Mouse (Mus musculus) neural tube, embryonic 12.5 days (tissue): ENCODE results near the gene Cfd. TPM values are rescaled to one million over a fixed set of nuclear protein-coding genes. Genes with fewer than 3 reads are reported as not detected.

Source experiments
- ATAC-seq: fragments of 200-750 bp; cut with Nextera tagmentation; 2 replicates; pipeline ENCODE4 v1.8.0; 2017; ENCODE audit warnings: low read depth, mild to moderate bottlenecking, moderate TSS enrichment, moderate library complexity; ENCODE audit not compliant: low FRiP score
- H3K27ac ChIP-seq: fragments of 300-500 bp; sonication (generic); 2 replicates; pipeline ENCODE4 v1.5.1; 2016
- H3K27me3 ChIP-seq: fragments of 300-500 bp; sonication (generic); replicated peaks from 2 replicates; pipeline ENCODE4 v1.6.1; 2016; ENCODE audit warnings: mild to moderate bottlenecking
- H3K36me3 ChIP-seq: fragments of 300-500 bp; sonication (generic); 2 replicates; pipeline ENCODE4 v1.6.1; 2016; ENCODE audit warnings: mild to moderate bottlenecking
- H3K4me1 ChIP-seq: fragments of 300-500 bp; sonication (generic); 2 replicates; pipeline ENCODE4 v1.6.1; 2016
- H3K4me2 ChIP-seq: fragments of 300-500 bp; sonication (generic); replicated peaks from 2 replicates; pipeline ENCODE4 v1.6.1; 2016; ENCODE audit warnings: mild to moderate bottlenecking
- H3K4me3 ChIP-seq: fragments of 300-500 bp; sonication (generic); 2 replicates; pipeline ENCODE4 v1.5.1; 2016
- H3K9ac ChIP-seq: fragments of 300-500 bp; sonication (generic); 2 replicates; pipeline ENCODE4 v1.6.1; 2016; ENCODE audit warnings: mild to moderate bottlenecking
- H3K9me3 ChIP-seq: fragments of 300-500 bp; sonication (generic); 2 replicates; pipeline ENCODE4 v1.6.1; 2016; ENCODE audit warnings: mild to moderate bottlenecking
- WGBS: fragments of 180-500 bp; shearing (Covaris S2); methylation state at CpG from one replicate; pipeline ENCODE4 v1.1.7; 2016; 5-methylcytosine and 5-hydroxymethylcytosine counted together
- polyA plus RNA-seq: library from polyadenylated mRNA; unstranded; fragments of >200 nt; fragmentation: Nextera tagmentation; extraction: Ambion mirVana; gene quantifications from 2 replicates; pipeline ENCODE4 v1.2.1, GENCODE M21; 2016

Gene Cfd
- not detected in 2 replicates for polyA plus RNA-seq

DNA sequence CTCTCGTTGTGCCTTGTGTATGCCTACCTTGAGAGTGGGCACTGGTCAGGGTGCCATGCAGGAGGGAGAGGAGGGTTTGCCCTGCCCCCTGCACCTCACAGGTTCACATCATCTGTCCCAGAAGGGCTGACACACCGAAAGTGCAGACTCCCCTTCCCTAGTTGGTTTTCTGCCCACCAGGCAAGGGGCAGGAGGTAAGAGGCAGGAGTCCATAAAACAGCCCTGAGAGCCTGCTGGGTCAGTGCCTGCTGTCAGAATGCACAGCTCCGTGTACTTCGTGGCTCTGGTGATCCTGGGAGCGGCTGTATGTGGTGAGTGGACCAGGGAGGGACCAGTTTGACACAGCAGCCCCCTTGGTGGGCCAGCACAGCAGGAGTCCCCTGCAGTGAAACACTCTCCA is at the start of gene Cfd:
Gene Cfd (plus strand): TSS at position 184 of the 400 bp plus-strand sequence.
- H3K27me3 ChIP-seq, result peaks cover 4% of the 10 kb centered on the region; the same call in 1 of the 2 replicates
- H3K9ac ChIP-seq, result no peak within 1 kb of the TSS
- H3K9me3 ChIP-seq, result no peaks in the 10 kb centered on the region
- H3K4me1 ChIP-seq, result no peaks in the 10 kb centered on the region
- H3K4me3 ChIP-seq, result no peak within 1 kb of the TSS
- WGBS, result 43% methylated on average over 5 of the region's 5 CpGs
- ATAC-seq, result no peak
- H3K4me2 ChIP-seq, result no peak within 1 kb of the TSS
- H3K27ac ChIP-seq, result no peak within 1 kb of the TSS
- peaks cover 14% of the 10 kb centered on the region for H3K36me3 ChIP-seq

DNA sequence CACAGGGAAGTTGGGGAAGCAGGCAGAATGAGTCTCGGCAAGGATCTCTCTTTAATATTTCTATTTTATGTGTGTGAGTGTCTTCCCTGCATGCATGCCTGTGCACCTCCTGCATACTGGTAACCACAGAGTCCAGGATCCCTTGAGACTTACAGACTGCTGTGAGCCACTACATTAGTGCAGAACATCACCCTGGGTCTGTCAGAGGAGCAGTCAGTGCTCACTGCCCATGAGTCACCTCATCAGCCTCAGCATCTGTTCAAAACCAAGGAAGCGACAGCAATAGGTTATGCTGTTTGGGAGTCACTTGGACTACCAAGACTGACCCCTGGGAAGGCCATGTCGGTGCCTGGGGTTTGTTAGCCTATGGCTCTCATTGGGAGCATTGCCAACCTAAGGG is 48.3 kb upstream of the Cfd start:
- no peak for ATAC-seq
- Histone ChIP-seq H3K36me3 (no peaks in the 10 kb centered on the region), H3K9me3 (no peaks in the 10 kb centered on the region), H3K27me3 (no peaks in the 10 kb centered on the region), H3K4me1 (peaks cover 25% of the 10 kb centered on the region), H3K4me3 (no peak overlapping the region), H3K9ac (no peak overlapping the region), H3K4me2 (no peak overlapping the region), H3K27ac (no peak overlapping the region)
- 77% methylated on average over 3 of the region's 3 CpGs for WGBS

DNA sequence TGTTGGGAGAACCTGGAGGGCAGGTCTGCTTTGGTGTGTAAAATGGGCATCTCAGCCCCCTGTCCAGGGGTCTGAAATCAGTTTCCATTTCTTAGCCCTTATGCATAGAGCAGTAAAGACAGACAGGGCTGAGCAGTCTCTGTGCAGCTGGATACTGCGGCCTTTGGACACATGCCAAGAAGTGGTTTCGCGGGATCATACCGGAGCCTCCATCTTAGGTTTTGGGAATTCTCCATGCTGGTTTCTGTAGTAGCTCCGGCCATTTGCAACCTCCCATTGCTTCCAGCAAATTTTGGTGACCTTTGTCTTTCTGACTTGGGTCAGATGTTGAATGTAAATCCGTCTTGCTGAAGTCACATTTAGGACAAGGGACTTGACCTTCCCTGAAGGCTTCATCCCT is 47.2 kb upstream of the Cfd start:
- peak overlapping the region; percentile 23; the same call in 1 of the 2 replicates for H3K9ac ChIP-seq
- no peaks in the 10 kb centered on the region for H3K9me3 ChIP-seq
- H3K27me3 ChIP-seq, result no peaks in the 10 kb centered on the region
- no peak for ATAC-seq
- WGBS, result 76% methylated on average over 6 of the region's 6 CpGs
- no peaks in the 10 kb centered on the region for H3K36me3 ChIP-seq
- H3K4me2 ChIP-seq, result no peak overlapping the region
- H3K4me3 ChIP-seq, result no peak overlapping the region
- no peak overlapping the region for H3K27ac ChIP-seq
- H3K4me1 ChIP-seq, result peaks cover 25% of the 10 kb centered on the region

DNA sequence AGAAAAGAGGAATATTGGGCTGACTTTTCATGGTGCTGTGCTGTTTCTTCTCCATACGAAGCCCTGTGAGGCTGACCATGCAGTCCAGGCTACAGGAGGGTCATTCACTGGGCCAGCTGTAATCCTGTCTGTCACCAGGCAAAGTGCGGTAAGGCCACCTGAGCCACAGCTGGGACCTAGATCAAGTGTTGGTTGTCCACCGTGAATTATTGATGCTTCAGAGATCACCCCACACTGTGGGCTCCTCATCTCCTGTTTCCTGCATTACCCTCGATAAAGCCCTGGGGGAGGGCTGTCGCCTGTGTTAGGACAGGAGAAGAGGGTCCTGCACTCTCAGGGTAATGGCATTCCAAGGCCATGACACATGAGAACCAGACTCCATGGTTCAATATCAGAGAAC is 44.1 kb upstream of the Cfd start:
- ATAC-seq, result no peak
- 55% methylated on average over 5 of the region's 5 CpGs for WGBS

DNA sequence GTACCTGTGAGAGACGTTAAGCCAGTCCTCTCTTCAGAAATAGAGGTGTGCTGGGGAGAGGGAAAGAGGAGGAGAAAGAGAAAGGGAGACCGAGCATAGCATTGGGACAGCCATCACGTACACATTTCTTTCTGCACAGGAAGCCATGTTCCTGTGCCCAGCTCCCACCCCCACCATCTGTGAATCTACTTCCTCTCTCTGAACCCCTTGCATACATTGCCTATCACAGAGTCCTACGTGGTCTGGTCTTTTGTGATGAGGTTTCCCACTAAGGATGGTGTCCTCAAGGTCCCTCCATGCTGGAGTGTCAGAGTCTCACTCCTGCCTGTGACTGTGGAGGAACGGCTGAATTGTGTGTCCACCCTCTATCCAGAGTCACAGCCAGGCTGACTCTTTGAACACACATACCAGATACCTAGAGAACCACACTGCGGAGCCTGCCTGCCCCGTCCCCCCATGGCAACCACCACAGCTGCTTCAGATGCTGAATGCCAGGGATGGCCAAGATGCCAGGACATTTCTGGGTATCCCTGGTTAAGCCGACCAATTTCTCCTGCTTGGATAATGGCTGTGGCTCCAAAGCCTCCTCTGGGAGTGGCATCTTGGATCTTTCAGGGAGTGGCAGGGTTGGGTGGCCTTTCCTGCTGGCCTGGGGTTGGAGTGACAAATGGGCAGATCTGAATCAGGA is 40.6 kb upstream of the Cfd start:
- Histone ChIP-seq H3K27me3 (no peaks in the 10 kb centered on the region), H3K4me2 (no peak overlapping the region), H3K36me3 (no peaks in the 10 kb centered on the region), H3K4me3 (no peak overlapping the region), H3K27ac (no peak overlapping the region), H3K4me1 (peaks cover 23% of the 10 kb centered on the region), H3K9me3 (no peaks in the 10 kb centered on the region), H3K9ac (0 out of 2 replicates have a peak overlapping the region, but pooled peaks have one; percentile 7)
- ATAC-seq, result no peak
- 85% methylated on average over 8 of the region's 8 CpGs for WGBS

More for the DNA sequence above, 44.1 kb upstream of the Cfd start:
- Histone ChIP-seq H3K9me3 (no peaks in the 10 kb centered on the region), H3K4me3 (no peak overlapping the region), H3K36me3 (no peaks in the 10 kb centered on the region), H3K27ac (no peak overlapping the region), H3K27me3 (no peaks in the 10 kb centered on the region), H3K4me1 (peaks cover 15% of the 10 kb centered on the region), H3K4me2 (no peak overlapping the region), H3K9ac (no peak overlapping the region)

DNA sequence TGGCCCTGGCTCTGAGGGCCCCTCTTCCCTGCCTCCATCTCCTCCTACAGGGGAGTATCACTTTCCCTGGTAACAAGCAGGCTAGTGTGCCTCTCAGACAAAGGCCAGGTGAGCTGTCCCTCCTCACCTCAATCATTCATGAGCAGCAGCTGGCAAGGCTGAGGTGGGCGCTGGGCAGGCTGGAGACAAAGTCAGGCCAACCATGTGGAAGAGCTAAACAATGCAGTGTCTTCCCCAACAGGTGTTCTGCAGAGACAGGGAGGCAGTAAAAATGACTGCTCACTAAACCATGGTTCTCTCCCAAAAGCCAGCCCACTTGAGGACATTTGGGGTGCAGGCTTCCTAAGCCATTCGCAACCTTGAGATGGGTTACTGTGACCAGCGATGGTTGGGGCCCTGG is 39.0 kb upstream of the Cfd start:
- H3K9me3 ChIP-seq, result no peaks in the 10 kb centered on the region
- no peak for ATAC-seq
- H3K27ac ChIP-seq, result peak overlapping the region; percentile 99; the same call in 1 of the 2 replicates
- peak overlapping the region; percentile 33; the same call in 1 of the 2 replicates for H3K9ac ChIP-seq
- H3K4me1 ChIP-seq, result peaks cover 35% of the 10 kb centered on the region
- peak overlapping the region; percentile 100 for H3K4me2 ChIP-seq
- H3K27me3 ChIP-seq, result no peaks in the 10 kb centered on the region
- WGBS, result 77% methylated on average over 3 of the region's 3 CpGs
- H3K4me3 ChIP-seq, result no peak overlapping the region
- H3K36me3 ChIP-seq, result peaks cover 4% of the 10 kb centered on the region

DNA sequence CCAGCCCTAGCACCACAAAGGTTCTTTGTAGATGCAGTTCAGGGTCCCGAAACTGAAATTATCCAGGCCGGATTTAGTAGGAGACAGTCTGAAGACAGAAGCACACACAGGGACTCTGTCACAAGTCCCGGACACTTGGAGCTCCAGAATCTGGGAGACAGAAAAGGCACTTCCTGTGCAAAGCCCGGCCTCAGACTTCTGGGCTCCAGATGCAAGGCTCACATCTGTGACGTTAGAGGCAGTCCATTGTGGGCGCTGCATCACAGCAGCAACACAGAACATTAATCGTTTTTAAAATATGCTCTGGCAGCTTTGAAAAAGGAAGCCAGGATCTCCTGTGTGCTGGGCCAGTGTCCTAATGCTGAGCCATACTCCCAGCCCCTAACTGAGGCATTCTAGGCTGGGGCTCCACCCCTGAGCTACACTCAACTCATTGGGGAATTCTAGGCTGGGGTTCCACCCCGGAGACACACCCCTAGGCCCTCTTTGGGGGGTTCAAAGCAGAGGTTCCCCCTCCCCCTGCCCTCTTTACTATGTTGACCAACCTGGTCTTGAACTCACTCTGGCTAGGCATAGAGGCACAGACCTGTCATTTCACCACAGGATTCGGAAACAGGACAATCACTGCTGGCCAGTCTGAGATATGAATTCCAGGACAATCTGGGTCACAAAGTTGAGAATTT is 38.4 kb upstream of the Cfd start:
- peak overlapping the region; percentile 96; the same call in 1 of the 2 replicates for H3K4me3 ChIP-seq
- peaks cover 41% of the 10 kb centered on the region for H3K4me1 ChIP-seq
- no peaks in the 10 kb centered on the region for H3K27me3 ChIP-seq

DNA sequence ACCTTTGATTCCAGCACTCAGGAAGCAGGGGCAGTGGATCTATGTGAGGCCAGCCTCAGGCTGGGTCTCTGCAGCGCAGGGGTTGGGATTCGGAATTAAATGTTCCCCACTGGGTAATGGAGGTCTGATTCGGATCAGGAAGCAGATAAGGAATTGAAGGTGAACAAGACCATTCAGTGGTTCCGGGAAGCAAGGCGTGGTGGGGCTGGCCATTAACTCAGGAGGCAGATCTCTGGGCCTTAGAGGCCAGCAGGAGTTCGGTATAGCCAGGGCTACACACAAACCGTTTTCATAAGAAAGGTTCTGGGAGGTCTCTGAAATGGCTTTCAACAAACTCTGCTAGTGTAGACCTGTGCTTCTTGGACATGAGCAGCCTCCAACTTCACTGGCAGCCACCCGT is 37.8 kb upstream of the Cfd start:
- no peaks in the 10 kb centered on the region for H3K27me3 ChIP-seq
- peak overlapping the region; percentile 96 for H3K4me3 ChIP-seq
- H3K4me2 ChIP-seq, result peak overlapping the region; percentile 100
- H3K4me1 ChIP-seq, result peaks cover 47% of the 10 kb centered on the region
- no peak for ATAC-seq
- H3K9me3 ChIP-seq, result no peaks in the 10 kb centered on the region
- peak overlapping the region; percentile 99 for H3K27ac ChIP-seq
- H3K9ac ChIP-seq, result peak overlapping the region; percentile 79
- H3K36me3 ChIP-seq, result peaks cover 16% of the 10 kb centered on the region
- WGBS, result 23% methylated on average over 8 of the region's 8 CpGs

More for the DNA sequence above, 38.4 kb upstream of the Cfd start:
- WGBS, result 54% methylated on average over 9 of the region's 9 CpGs
- Histone ChIP-seq H3K9ac (peak overlapping the region; percentile 33), H3K27ac (peak overlapping the region; percentile 99), H3K4me2 (peak overlapping the region; percentile 100), H3K9me3 (no peaks in the 10 kb centered on the region), H3K36me3 (peaks cover 10% of the 10 kb centered on the region)
- no peak for ATAC-seq

DNA sequence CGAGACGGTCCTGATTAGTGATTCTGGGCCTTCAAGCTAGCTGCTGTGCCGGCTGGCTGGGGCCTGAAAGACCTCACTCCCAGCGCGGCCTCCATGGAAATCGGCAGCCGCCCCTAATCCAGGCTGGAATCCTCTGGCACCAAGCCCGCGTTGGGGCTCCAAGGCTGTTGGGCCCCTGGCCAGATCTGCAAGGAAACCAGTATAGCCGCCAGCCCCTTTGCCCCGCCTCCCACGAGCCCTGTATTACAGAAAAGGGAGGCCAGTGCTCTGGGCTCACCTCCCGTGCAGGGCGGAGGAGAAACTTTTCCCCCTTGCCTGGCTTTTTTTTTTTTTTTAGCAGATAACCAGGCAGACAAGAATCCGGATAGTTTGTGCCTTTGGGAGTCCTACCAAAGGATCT is 37.3 kb upstream of the Cfd start:
- peak; percentile 38 for ATAC-seq
- H3K4me2 ChIP-seq, result peak overlapping the region; percentile 100
- WGBS, result under 1% methylated on average over 15 of the region's 15 CpGs
- no peaks in the 10 kb centered on the region for H3K9me3 ChIP-seq
- no peaks in the 10 kb centered on the region for H3K27me3 ChIP-seq
- H3K27ac ChIP-seq, result peak overlapping the region; percentile 99
- H3K36me3 ChIP-seq, result peaks cover 19% of the 10 kb centered on the region
- H3K4me1 ChIP-seq, result peaks cover 53% of the 10 kb centered on the region
- peak overlapping the region; percentile 79 for H3K9ac ChIP-seq
- peak overlapping the region; percentile 96 for H3K4me3 ChIP-seq

DNA sequence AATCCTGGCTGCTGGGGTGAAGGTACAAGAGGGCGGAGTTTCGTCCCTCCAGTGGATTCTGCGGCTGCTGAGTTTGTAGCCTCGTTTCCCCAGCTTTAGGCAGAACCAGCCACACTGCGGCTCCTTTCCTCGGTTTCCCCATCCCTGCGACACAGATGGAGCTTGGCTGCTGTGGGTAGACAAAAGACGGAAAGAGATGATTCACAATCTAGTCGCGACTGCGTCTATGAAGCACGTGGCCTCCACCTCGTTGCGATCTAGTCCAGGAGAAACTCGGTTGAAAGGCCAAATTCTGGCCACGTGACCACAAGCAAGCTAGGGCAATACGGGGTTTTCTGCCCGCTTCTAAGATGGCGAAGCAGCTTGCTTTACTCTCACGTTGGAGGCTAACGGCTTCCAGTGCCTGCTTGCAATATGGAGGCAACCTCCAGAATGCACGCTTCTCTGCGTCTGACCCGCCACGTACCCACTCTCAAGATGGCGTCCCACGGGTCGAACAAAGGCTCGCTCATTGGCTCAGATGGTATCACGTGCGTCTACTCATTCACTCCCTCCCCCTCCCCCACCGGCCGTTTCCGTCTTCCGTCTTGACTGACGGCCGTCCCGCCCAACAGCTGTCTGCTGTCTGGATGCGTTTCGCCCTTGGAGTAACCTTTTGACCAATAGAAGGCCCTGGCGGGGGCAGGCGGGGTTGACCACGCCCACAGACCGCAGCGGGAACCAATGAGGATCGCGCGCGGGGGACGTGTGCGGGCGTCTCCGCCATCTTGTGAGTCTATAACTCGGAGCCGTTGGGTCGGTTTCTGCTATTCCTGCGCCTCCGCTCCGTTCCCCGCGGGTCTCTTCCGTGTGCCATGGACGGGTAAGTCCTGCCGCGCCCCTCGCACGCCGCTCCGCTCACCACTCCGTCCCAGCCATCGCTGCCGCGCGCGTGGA is 36.5 kb upstream of the Cfd start, which contains the start of gene Ptbp1:
Gene Ptbp1 (plus strand): TSS at position 568 of the 936 bp plus-strand sequence.
- H3K9me3 ChIP-seq, result no peaks in the 10 kb centered on the region
- H3K27me3 ChIP-seq, result no peaks in the 10 kb centered on the region
- peak; percentile 91 for ATAC-seq
- WGBS, result under 1% methylated on average over 75 of the region's 75 CpGs
- peak within 1 kb of the TSS; percentile 96 for H3K4me3 ChIP-seq
- peaks cover 27% of the 10 kb centered on the region for H3K36me3 ChIP-seq
- H3K9ac ChIP-seq, result peak within 1 kb of the TSS; percentile 97
- peak within 1 kb of the TSS; percentile 99 for H3K27ac ChIP-seq
- H3K4me2 ChIP-seq, result peak within 1 kb of the TSS; percentile 100
- peaks cover 60% of the 10 kb centered on the region for H3K4me1 ChIP-seq

DNA sequence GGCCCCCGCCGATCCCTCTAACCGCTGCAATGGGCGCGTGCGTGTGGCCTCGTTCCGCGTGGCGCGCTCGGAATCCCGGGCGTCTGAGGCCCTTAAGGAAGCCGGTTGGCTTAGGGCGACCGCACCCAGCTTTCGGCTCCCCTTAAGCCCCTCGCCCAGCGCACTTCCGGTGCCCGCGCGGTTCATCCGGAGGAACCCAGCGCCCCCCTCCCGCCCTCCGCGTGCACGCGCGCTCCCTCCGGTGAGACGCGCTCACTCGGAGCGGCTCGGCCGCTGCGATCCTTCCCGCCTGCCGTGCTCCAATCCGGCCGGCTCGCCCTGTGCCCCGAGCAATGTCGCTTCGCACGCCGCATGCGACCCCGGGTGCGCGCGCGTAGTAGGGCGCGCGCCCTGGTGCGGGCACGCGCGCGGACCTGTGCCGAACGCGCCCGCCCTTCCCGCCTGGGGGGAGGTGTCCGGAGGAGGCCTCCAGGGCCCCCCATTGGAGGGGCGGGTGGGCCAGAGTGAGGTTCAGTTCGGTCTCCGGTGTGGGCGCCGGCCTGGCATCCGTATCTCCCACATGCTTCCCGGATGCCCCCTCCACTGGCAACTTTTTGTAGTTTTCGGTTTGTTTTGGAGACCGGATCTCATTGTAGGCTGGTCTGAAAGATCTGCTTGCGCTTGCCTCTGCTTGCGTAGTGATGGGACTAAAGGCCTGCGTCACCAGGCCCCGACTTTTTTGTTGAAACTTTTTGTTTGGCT is 35.7 kb upstream of the Cfd start:
- Histone ChIP-seq H3K9ac (peak overlapping the region; percentile 97), H3K27me3 (no peaks in the 10 kb centered on the region), H3K4me2 (peak overlapping the region; percentile 100), H3K36me3 (peaks cover 35% of the 10 kb centered on the region), H3K4me3 (peak overlapping the region; percentile 96), H3K4me1 (peaks cover 60% of the 10 kb centered on the region), H3K9me3 (no peaks in the 10 kb centered on the region), H3K27ac (peak overlapping the region; percentile 99)
- whole genome bisulfite sequencing, result under 1% methylated on average over 83 of the region's 83 CpGs
- ATAC-seq, result peak; percentile 49
